Mouse (Mus musculus) embryonic fibroblast, embryonic 13.5 days (primary cell): ENCODE results near the gene Abcb4. TPM values are rescaled to one million over a fixed set of nuclear protein-coding genes. Genes with fewer than 3 reads are reported as not detected.
"Not testable (repeated sequence)": the region's sequence is repeated elsewhere in the genome, so short reads cannot be mapped to it uniquely, and the experiment has no call there.

Experiments
- H3K27ac ChIP-seq: 2 replicates; pipeline ENCODE4 v1.5.1; 2012; ENCODE audit warnings: low read length, control low read depth, inconsistent platforms; ENCODE audit not compliant: insufficient read depth
- H3K4me1 ChIP-seq: 2 replicates; pipeline ENCODE4 v1.6.1; 2011; ENCODE audit warnings: low read length; ENCODE audit not compliant: control insufficient read depth, insufficient read depth
- H3K4me3 ChIP-seq: 2 replicates; pipeline ENCODE4 v1.5.1; 2011; ENCODE audit warnings: mild to moderate bottlenecking, control low read depth, low read length; ENCODE audit not compliant: insufficient read depth
- CTCF ChIP-seq: IDR thresholded peaks from 2 replicates; pipeline ENCODE4 v1.5.1; 2011; ENCODE audit warnings: mild to moderate bottlenecking, control low read depth, low read length, moderate library complexity, borderline replicate concordance; ENCODE audit not compliant: insufficient read depth
- POLR2A ChIP-seq: IDR thresholded peaks from 2 replicates; pipeline ENCODE4 v1.6.1; 2011; ENCODE audit warnings: low read depth, mild to moderate bottlenecking, control low read depth, low read length, moderate library complexity
- polyA plus RNA-seq: library from polyadenylated mRNA; stranded (reverse); fragments of >200 nt; gene quantifications from 2 replicates; pipeline ENCODE4 v1.2.4, GENCODE M21; 2011; ENCODE audit warnings: low read depth; ENCODE audit not compliant: missing spikeins, insufficient read length

Abcb4 gene
- polyA plus RNA-seq, 1 experiment: 0.26 TPM

- TF ChIP-seq CTCF (no peak), POLR2A (no peak)
- no peak overlapping the region for H3K4me3 ChIP-seq
- H3K4me1 ChIP-seq: no peaks in the 10 kb centered on the region
- H3K27ac ChIP-seq: no peak overlapping the region
Measured at GRCm38 (mm10) chr5:8902141-8902817, 8.8 kb downstream of the Abcb4 start.

DNA sequence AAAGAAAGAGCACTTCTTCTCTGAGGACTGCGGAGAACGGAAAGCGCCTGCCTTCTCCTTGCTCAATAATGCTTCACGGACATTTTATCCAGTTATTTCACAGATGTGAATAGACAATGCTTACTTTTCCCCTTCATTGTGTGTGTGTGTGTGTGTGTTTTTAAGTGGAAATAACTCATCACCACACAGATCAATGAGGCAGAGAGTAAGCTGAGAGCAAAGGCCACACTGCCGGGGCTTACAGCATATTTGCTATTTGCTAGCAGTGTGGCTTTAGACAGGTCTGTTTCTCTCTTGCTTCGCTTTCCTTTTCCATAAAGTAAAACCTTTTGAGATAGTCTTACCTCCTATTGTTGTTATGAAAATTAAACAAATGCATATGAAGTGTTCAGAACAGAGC, 11.0 kb downstream of the Abcb4 start:
- Histone ChIP-seq H3K27ac (no peak overlapping the region), H3K4me3 (no peak overlapping the region), H3K4me1 (no peaks in the 10 kb centered on the region)
- no peak for TF ChIP-seq POLR2A
- TF ChIP-seq CTCF: no peak

- Histone ChIP-seq H3K4me3 (no peak overlapping the region), H3K27ac (no peak overlapping the region), H3K4me1 (no peaks in the 10 kb centered on the region)
- no peak for TF ChIP-seq POLR2A
- TF ChIP-seq CTCF: no peak
Measured at GRCm38 (mm10) chr5:8911567-8912198, 18.2 kb downstream of the Abcb4 start.

GRCm38 (mm10) chr5:8916400-8916799, 22.9 kb downstream of the Abcb4 start:
- Histone ChIP-seq H3K4me3 (no peak overlapping the region), H3K27ac (no peak overlapping the region), H3K4me1 (no peaks in the 10 kb centered on the region)
- no peak for TF ChIP-seq CTCF
- no peak for TF ChIP-seq POLR2A

GRCm38 (mm10) chr5:8917069-8917468, 23.6 kb downstream of the Abcb4 start:
- H3K27ac ChIP-seq: no peak overlapping the region
- TF ChIP-seq CTCF: no peak

GRCm38 (mm10) chr5:8928440-8928839, 34.9 kb downstream of the Abcb4 start:
- Histone ChIP-seq H3K4me1 (no peaks in the 10 kb centered on the region), H3K4me3 (no peak overlapping the region), H3K27ac (no peak overlapping the region)
- TF ChIP-seq POLR2A: no peak
- TF ChIP-seq CTCF: no peak

More at GRCm38 (mm10) chr5:8917069-8917468, 23.6 kb downstream of the Abcb4 start:
- Histone ChIP-seq H3K4me1 (no peaks in the 10 kb centered on the region), H3K4me3 (no peak overlapping the region)

DNA sequence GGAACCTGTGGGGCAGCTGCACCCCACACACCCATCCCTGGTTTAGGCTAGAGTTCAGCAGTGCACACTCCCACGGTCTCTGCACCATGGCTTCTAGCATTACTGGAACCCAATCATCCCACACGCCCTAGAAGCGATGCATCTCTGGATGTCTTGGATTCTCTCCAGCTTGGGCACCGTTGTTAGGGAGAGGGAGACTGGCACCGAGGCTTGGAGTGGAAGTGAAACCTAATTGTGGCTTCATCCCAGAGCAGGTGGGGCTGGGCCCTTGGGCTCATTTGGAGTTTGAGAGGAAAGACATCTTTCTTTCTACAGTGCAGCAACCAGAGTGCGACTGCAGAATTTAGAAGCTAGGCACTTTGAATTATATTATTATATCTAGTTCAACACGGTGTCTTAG, 44.4 kb downstream of the Abcb4 start:
- no peak overlapping the region for H3K4me3 ChIP-seq
- H3K4me1 ChIP-seq: no peaks in the 10 kb centered on the region
- H3K27ac ChIP-seq: no peak overlapping the region
- TF ChIP-seq CTCF (no peak), POLR2A (no peak)

- not testable (repeated sequence) for H3K4me3 ChIP-seq, H3K4me1 ChIP-seq, H3K27ac ChIP-seq
Measured at GRCm38 (mm10) chr5:8941266-8941665, 47.7 kb downstream of the Abcb4 start.

GRCm38 (mm10) chr5:8943836-8944235, 50.3 kb downstream of the Abcb4 start:
- Histone ChIP-seq H3K4me1 (no peaks in the 10 kb centered on the region), H3K4me3 (no peak overlapping the region), H3K27ac (no peak overlapping the region)
- TF ChIP-seq CTCF: no peak
- TF ChIP-seq POLR2A: no peak

DNA sequence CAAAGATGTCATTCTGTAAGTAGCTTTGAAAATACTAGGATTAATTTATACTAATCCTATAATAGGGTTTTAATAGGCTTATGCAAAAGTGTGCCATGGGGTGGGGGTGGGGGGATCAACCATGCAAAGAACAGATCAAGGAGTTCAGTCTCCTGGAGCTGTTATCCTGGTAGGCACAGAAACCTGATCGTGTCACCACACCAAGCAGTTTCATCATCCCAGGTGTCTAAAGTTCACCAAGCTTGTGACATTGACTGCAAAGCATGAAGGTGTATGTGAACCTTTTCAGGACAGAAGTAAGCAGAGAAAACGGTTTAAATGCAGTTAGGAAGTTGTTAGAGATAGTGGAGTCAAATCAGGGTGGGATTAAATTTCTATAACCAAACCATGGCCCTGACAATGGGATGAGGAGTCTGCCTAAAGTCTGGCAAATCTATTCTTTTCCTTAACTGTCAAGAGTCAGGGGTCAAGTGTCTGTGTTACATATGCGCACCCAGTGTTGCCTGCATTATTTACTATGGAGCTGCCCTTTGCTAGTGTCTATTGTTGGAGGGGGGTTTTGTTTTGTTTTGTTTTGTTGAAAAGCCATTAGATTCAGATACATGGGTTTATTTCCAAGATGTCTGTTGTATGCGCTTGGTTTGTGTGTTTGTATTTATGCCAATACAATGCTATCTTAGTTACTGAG, 54.0 kb downstream of the Abcb4 start:
- no peak for TF ChIP-seq CTCF
- TF ChIP-seq POLR2A: no peak
- no peak overlapping the region for H3K4me3 ChIP-seq
- no peaks in the 10 kb centered on the region for H3K4me1 ChIP-seq
- H3K27ac ChIP-seq: no peak overlapping the region
